Mouse (Mus musculus) layer of hippocampus, adult 11-12 months (tissue): ENCODE data around the gene Ncor1.
"Not testable (repeated sequence)": the region's sequence is repeated elsewhere in the genome, so short reads cannot be mapped to it uniquely, and the experiment has no call there.

Experiments
- DNase-seq: peaks from one replicate; pipeline ENCODE4 v3.0.0; 2022; ENCODE audit warnings: low spot score

Ncor1 gene

GRCm38 (mm10) chr11:62355216-62355615 lies 103.1 kb downstream of the Ncor1 start:
- DNase-seq, result no peak

GRCm38 (mm10) chr11:62351948-62352347 lies 106.4 kb downstream of the Ncor1 start:
- no peak for DNase-seq

DNA sequence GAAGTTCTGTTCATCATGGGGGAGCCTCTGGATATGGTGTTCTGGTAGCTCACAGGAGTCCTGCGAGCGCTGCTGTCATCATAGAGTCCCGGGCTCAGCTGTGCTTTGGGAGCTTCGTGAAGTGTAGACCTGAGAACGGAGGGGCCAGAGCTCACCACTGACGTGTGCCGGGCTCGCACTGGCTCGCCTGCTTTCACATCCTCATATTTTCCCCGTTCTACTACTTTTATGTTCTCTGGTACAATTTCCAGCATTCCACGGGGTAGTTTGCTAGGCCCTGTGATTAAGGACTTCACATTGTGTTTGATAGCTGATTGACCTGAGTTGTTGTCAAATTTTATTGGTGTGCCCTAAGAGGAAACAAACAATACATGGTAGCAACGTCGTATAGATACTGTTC lies 115.3 kb downstream of the Ncor1 start:
- no peak for DNase-seq

DNA sequence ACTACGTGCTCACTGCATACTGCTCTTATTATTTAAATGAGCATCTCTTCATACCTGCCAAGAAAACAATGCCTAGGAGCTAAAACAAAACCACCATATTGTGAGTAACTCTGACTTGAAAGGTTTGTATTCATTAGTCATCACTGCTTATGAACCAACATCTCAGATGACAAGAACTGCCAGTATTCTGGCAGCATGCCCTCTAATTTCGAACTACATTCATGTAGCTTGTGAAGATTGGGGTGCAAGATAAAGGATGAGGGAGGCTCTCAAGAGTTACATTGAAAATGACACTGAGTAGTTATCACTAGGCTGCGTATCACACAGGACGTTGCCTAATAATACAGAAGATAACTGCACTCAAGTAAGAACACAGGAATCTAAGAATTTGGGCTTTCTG lies 126.1 kb downstream of the Ncor1 start:
- DNase-seq, result no peak

DNA sequence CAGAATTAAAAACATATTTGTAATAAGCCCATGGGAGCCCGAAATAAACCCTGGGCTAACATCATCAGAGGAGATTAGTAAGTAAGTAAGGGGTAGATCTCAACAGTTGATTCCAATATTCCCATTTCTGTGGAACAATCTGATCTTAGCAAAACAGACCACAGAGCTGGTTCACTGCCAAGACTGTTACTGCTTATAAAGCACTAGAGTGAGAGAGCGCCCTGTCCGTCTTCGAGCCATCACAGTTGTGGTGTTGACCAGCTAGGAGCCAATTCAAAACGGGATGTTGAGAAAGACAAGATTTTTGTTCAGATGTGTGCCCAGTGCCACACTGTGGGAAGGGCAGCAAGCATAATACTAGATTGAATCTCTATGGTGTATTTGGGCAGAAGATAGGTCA lies 127.2 kb downstream of the Ncor1 start:
- peak; percentile 43 for DNase-seq

DNA sequence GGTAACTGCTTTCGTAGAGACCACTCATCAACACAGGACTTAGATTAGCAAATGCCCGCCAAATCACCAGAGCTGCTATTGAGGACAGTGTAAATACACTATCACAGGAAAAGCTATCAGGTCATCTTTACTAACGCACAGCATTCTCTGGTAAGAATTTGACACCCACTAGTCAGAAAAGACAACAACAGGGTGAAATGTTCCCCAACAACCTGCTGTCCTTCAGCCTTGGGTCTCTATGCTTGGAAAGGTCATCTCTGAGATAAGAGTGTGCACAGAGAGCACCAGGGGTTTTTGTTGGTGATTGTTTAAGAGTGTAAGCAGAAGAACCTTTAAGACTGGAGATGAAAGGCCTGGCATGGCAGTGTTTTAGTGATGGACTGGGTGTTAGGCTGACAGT lies 134.7 kb downstream of the Ncor1 start:
- no peak for DNase-seq

DNA sequence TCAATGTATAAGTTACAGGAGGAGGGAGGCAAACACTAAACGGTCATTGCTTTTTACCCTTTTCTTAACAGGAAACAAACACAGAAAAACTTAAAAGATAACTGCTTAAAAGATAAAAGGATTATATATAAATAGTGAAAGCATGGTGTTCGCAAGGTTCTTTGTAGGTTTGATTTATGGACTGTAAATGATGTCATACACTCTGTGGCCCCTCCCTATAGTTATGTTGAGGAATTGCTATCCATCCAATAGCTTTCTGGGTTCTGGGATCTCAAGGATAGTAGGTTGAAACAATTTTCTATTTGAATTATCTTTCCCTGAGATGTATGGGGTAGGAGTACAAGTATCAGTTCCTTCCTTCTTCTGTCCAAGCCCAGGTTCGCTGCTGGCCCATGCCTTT lies 138.2 kb downstream of the Ncor1 start:
- no peak for DNase-seq

GRCm38 (mm10) chr11:62317746-62318145 lies 140.6 kb downstream of the Ncor1 start:
- peak; percentile 80 for DNase-seq

DNA sequence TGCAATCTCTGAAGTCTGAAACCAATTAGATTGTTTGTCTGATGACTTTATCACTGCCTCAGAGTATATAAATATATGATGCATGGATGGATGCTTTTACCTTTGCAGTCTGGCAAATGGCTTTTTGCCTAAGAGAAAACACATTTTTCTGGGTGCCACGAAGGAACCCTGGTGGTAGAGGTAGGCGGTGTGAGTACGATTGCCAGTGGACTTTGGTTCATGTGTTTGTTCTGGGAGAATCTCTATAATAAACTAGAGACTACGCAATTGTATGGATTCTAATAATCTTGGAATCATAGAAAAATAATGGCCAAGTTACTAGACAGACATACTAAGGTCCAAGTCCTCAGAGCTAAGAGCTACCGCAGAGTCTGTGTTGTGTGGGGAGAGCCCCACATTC lies 143.4 kb downstream of the Ncor1 start:
- no peak for DNase-seq

DNA sequence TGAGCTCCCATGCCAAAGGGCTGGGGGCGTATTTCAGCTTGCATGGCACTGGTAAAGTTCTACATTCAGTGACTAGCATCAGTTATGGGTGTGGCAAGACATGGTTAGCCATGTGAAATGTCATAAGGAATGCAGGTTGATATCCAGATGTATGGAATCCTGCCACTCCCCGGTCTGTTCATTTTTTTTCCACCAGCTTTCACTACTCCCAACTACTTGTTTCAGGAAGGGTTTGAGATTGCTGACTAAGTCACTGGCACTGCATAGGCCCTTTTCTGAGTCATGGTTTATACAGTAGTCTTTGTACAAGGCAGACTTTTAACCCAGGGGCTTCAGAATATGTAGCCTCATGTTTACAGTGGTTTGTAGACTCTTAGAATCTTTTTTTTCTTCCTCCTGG lies 149.0 kb downstream of the Ncor1 start:
- no peak for DNase-seq

GRCm38 (mm10) chr11:62305866-62306265 lies 152.5 kb downstream of the Ncor1 start:
- DNase-seq, result no peak

GRCm38 (mm10) chr11:62298883-62299282 lies 159.5 kb downstream of the Ncor1 start:
- DNase-seq, result no peak

- DNase-seq, result no peak
These were observed 164.2 kb downstream of the Ncor1 start for GRCm38 (mm10) chr11:62294121-62294520.

- no peak for DNase-seq
These were observed 170.6 kb downstream of the Ncor1 start for GRCm38 (mm10) chr11:62287700-62288099.

GRCm38 (mm10) chr11:62285020-62285419 lies 173.3 kb downstream of the Ncor1 start:
- DNase-seq, result no peak

DNA sequence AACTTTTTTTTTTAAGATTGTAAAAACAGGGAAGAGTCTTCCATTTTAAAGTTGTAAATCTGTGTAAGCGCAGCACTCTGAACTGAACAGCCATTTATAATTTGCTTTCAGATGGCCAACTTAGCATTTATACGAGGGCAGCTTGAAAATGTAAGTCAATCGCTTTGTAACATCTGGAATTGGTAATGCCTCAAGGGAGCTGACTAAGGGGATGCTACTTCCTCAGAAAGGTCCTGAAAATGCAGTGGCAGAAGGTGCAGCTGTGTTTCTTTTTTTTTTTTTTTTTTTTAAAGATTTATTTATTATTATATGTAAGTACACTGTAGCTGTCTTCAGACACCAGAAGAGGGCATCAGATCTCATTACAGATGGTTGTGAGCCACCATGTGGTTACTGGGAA lies 174.3 kb downstream of the Ncor1 start:
- not testable (repeated sequence) for DNase-seq

GRCm38 (mm10) chr11:62281601-62281997 lies 176.7 kb downstream of the Ncor1 start:
- DNase-seq, result no peak

GRCm38 (mm10) chr11:62280675-62281600 lies 177.4 kb downstream of the Ncor1 start, which contains the start of the genes Zswim7 and Ttc19:
Gene Zswim7, minus strand, starts transcription at chr11:62281375.
Gene Ttc19, plus strand, starts transcription at chr11:62281473.
- DNase-seq, result peak; percentile 91

DNA sequence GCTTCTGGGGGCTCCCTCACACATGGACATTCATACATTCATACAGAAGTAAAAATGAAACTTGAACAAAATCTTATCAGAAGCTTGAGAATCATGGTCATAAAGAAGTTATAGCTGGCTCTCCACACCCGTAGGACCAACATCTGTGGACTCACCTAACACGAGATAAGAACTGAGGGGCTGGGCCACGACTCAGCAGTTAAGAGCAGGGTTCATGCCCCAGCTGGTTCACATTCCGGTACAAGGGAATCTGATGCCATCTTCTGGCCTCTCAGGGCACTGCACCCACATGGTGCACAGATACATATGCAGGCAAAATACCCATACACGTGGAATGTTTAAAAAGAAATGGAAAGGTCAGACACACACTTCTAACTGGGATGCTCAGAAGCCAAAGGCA lies 180.3 kb downstream of the Ncor1 start:
- peak; percentile 57 for DNase-seq

DNA sequence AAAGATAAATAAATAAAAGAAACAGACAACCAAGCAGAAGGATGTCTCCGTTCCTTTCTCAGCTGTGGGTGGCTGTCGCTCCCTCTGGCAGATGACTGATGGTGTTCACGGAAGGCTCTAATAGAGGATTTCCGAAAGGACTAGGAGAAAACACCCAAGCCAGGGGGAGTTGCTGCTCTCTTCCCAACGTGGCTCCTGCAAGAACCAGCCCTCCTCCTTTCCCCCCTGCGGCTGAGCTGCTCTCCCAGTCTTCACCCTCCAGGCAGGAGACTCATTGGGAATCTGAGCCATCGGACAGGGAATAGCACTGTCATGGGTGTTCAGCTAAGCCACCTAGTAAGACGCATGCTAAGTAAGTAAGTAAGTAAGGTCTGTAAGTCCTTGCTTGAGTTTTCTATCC lies 181.3 kb downstream of the Ncor1 start:
- no peak for DNase-seq

GRCm38 (mm10) chr11:62270851-62271250 lies 187.5 kb downstream of the Ncor1 start:
- DNase-seq, result no peak

- DNase-seq, result no peak
These were observed 189.2 kb downstream of the Ncor1 start for GRCm38 (mm10) chr11:62269097-62269496.

GRCm38 (mm10) chr11:62268381-62268780 lies 190.0 kb downstream of the Ncor1 start:
- DNase-seq, result no peak
